25 mouse cellular contexts compared by ENCODE assay signal in the genomic region with DNA sequence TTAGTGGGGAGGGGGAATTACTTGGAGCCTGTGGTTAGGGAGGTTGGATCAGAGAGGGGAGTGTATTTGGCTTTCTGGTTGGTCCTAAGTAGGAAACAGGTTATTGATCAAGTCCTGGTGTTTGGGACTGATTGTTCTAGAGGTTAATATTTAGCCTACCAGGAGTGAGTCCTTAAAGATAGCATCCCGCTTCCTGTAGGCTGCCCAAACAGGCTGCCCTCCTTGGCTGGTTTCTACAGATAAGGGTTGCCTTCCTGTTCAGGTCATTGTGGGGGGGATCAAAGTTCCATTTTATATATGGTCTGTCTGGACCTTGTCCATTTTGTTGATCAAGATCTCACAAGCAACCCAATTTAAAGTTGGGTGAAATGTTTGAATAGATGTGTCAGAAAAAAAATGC. TPM values are rescaled to one million over a fixed set of nuclear protein-coding genes. Genes with fewer than 3 reads are reported as not detected.
DNase-seq lines count a peak whose midpoint lies in the region; ATAC-seq and TF ChIP-seq lines count a peak whose summit lies in the region.
"Had no signal": no experiment of that assay in that cellular context is flagged by ENCODE, and none has a peak within 500 bp of the region (broad histone marks: within the 10 kb centered on the region; RNA-seq: fewer than 3 reads in every experiment).

No protein-coding gene starts in this region.

- peaks cover 0 to 11% of the 10 kb centered on the region in 2 experiments; a peak in 2 of 4 replicates for H3K4me1 ChIP-seq in MEL (ENCODE audit: control insufficient read depth in 1 of 2, insufficient read depth in 2 of 2, low read length in 2 of 2)
- H3K4me1 ChIP-seq in liver, embryonic 13.5 days (replicated peaks) = peaks cover 33% of the 10 kb centered on the region
- H3K4me1 ChIP-seq in stomach, embryonic 15.5 days = no peaks in the 10 kb centered on the region
- peaks cover 10% of the 10 kb centered on the region for H3K4me1 ChIP-seq in thymus, adult 2 months (replicated peaks; ENCODE audit: control insufficient read depth, insufficient read depth, low read length)
- no peaks in the 10 kb centered on the region for H3K4me1 ChIP-seq in forebrain, embryonic 10.5 days
- H3K4me1 ChIP-seq: embryonic facial prominence, embryonic 13.5 days; hindbrain, embryonic 10.5 days; neural tube, embryonic 13.5 days had no signal

- TF ChIP-seq EP300 in MEL (IDR thresholded peaks at IDR 0.05; ENCODE audit: low read depth in 1 of 2, low read length in 2 of 2) = peak; percentile 64 to 72

- no peak overlapping the region; the same call in 1 of the 2 replicates for H3K27ac ChIP-seq in MEL (ENCODE audit: control insufficient read depth, low read depth, low read length)
- H3K27ac ChIP-seq in liver, embryonic 13.5 days = no peak overlapping the region
- H3K27ac ChIP-seq in stomach, embryonic 15.5 days = no peak overlapping the region
- no peak overlapping the region for H3K27ac ChIP-seq in thymus, adult 2 months (ENCODE audit: control insufficient read depth, insufficient read depth, low read length)
- H3K27ac ChIP-seq in gastrocnemius, adult 2 months = no peak overlapping the region
- H3K27ac ChIP-seq in forebrain, embryonic 10.5 days = no peak overlapping the region
- H3K27ac ChIP-seq: embryonic facial prominence, embryonic 13.5 days; hindbrain, embryonic 10.5 days; liver, embryonic 14.5 days; neural tube, embryonic 13.5 days had no signal

- TF ChIP-seq POLR2A in MEL (IDR thresholded peaks at IDR 0.05; ENCODE audit: control insufficient read depth in 1 of 2, insufficient read depth in 1 of 2, low read depth in 1 of 2, low read length in 2 of 2, poor library complexity in 1 of 2) = no peak
- no peak for TF ChIP-seq POLR2A in thymus, adult 2 months (IDR thresholded peaks at IDR 0.05; ENCODE audit: control insufficient read depth, extremely low read depth, insufficient read depth, low read length, poor library complexity)

- 8% methylated on average over 1 of the region's 1 CpGs for WGBS in liver, embryonic 13.5 days (ENCODE audit: insufficient replicate concordance)
- 51% methylated on average over 1 of the region's 1 CpGs for WGBS in stomach, embryonic 15.5 days
- WGBS in thymus, adult 2 months = 97% methylated on average over 1 of the region's 1 CpGs
- 86% methylated on average over 1 of the region's 1 CpGs for WGBS in forebrain, embryonic 10.5 days

- H3K4me3 ChIP-seq in MEL (ENCODE audit: control insufficient read depth in 1 of 2, insufficient read depth in 1 of 2, low read depth in 2 of 2, low read length in 2 of 2) = no peak overlapping the region
- H3K4me3 ChIP-seq in liver, embryonic 13.5 days (replicated peaks) = no peak overlapping the region
- H3K4me3 ChIP-seq in stomach, embryonic 15.5 days (replicated peaks) = no peak overlapping the region
- H3K4me3 ChIP-seq in thymus, adult 2 months (ENCODE audit: control insufficient read depth, insufficient read depth, low read length) = no peak overlapping the region
- H3K4me3 ChIP-seq in gastrocnemius, adult 2 months = no peak overlapping the region
- no peak overlapping the region for H3K4me3 ChIP-seq in forebrain, embryonic 10.5 days
- H3K4me3 ChIP-seq: embryonic facial prominence, embryonic 13.5 days; erythroblast, embryonic 14.5 days; hindbrain, embryonic 10.5 days; myocyte; neural tube, embryonic 13.5 days had no signal

- no peak for TF ChIP-seq CTCF in MEL (IDR thresholded peaks at IDR 0.05 in 2 of 3, conservative IDR thresholded peaks at IDR 0.05 in 1 of 3; ENCODE audit: control insufficient read depth in 1 of 3, insufficient read depth in 1 of 3, low read depth in 2 of 3, low read length in 3 of 3, poor library complexity in 1 of 3, severe bottlenecking in 1 of 3)
- no peak for TF ChIP-seq CTCF in thymus, adult 2 months (IDR thresholded peaks at IDR 0.05; ENCODE audit: borderline replicate concordance, control insufficient read depth, extremely low read depth, insufficient read depth, low read length, poor library complexity)
- no peak for TF ChIP-seq CTCF in gastrocnemius, adult 2 months (IDR thresholded peaks at IDR 0.05)

- H3K79me2 ChIP-seq in MEL (ENCODE audit: control insufficient read depth, insufficient read depth, low read length, poor library complexity) = no peaks in the 10 kb centered on the region

- no peak for TF ChIP-seq RAD21 in MEL (IDR thresholded peaks at IDR 0.05; ENCODE audit: low read depth, low read length)

- no peak overlapping the region for H3K9ac ChIP-seq in MEL (ENCODE audit: control insufficient read depth, low read depth, low read length, poor library complexity, severe bottlenecking)
- no peak overlapping the region for H3K9ac ChIP-seq in liver, embryonic 13.5 days
- no peak overlapping the region for H3K9ac ChIP-seq in stomach, embryonic 15.5 days
- H3K9ac ChIP-seq: embryonic facial prominence, embryonic 13.5 days; liver, embryonic 14.5 days; neural tube, embryonic 13.5 days had no signal

- H3K9me3 ChIP-seq in MEL (replicated peaks; ENCODE audit: insufficient read depth, low read length) = no peaks in the 10 kb centered on the region
- no peaks in the 10 kb centered on the region for H3K9me3 ChIP-seq in liver, embryonic 13.5 days (replicated peaks)
- H3K9me3 ChIP-seq in stomach, embryonic 15.5 days = no peaks in the 10 kb centered on the region
- H3K9me3 ChIP-seq in forebrain, embryonic 10.5 days = 0 out of 2 replicates have a peak, but pooled peaks cover 3% of the 10 kb centered on the region
- H3K9me3 ChIP-seq: embryonic facial prominence, embryonic 13.5 days; hindbrain, embryonic 10.5 days; neural tube, embryonic 13.5 days had no signal

- H3K4me2 ChIP-seq in liver, embryonic 13.5 days = no peak overlapping the region
- no peak overlapping the region for H3K4me2 ChIP-seq in stomach, embryonic 15.5 days
- H3K4me2 ChIP-seq: embryonic facial prominence, embryonic 13.5 days; heart, embryonic 11.5 days; neural tube, embryonic 13.5 days had no signal

- H3K27me3 ChIP-seq in MEL (ENCODE audit: control insufficient read depth in 1 of 2, insufficient read depth in 2 of 2, low read length in 2 of 2) = no peaks in the 10 kb centered on the region
- H3K27me3 ChIP-seq in liver, embryonic 13.5 days = no peaks in the 10 kb centered on the region
- no peaks in the 10 kb centered on the region for H3K27me3 ChIP-seq in stomach, embryonic 15.5 days (replicated peaks)
- no peaks in the 10 kb centered on the region for H3K27me3 ChIP-seq in thymus, adult 2 months (ENCODE audit: control insufficient read depth, insufficient read depth, low read length)
- no peaks in the 10 kb centered on the region for H3K27me3 ChIP-seq in forebrain, embryonic 10.5 days (ENCODE audit: poor library complexity, severe bottlenecking)
- H3K27me3 ChIP-seq: embryonic facial prominence, embryonic 13.5 days; neural tube, embryonic 13.5 days had no signal

- intact Hi-C loops in gastrocnemius, adult 2 months (cut with DNase I) = no loop called here

- DNase-seq in MEL (ENCODE audit: low read depth, low spot score) = peak; percentile 33
- DNase-seq in liver, embryonic 13.5 days = no peak
- no peak for DNase-seq in thymus, adult 2 months
- DNase-seq in gastrocnemius, adult 2 months = no peak
- no peak for DNase-seq in forebrain, embryonic 10.5 days (ENCODE audit: extremely low spot score, low spot score)
- DNase-seq: cerebellum, adult 11 months; cerebellum, postnatal 10 days; kidney, adult 8-10 months; kidney, postnatal 14 days; lung, postnatal 10 days; retina, postnatal 1 day; right cerebral cortex, postnatal 25 days had no signal

- ATAC-seq in hematopoietic stem cell, adult 5-6 weeks (replicated peaks in 1 of 2; ENCODE audit: insufficient read depth in 1 of 2, low FRiP score in 2 of 2, low TSS enrichment in 1 of 2, low read depth in 1 of 2, poor library complexity in 2 of 2, severe bottlenecking in 2 of 2) = peak; percentile 33 to 35; a peak in 2 of 4 replicates
- ATAC-seq in liver, embryonic 13.5 days (ENCODE audit: low read depth) = peak; percentile 27; the same call in 1 of the 2 replicates
- peak; percentile 21; the same call in 1 of the 2 replicates for ATAC-seq in stomach, embryonic 15.5 days (ENCODE audit: insufficient read depth, low FRiP score, low read depth)
- no peak for ATAC-seq in erythroid progenitor cell, adult 5-6 weeks (replicated peaks; ENCODE audit: low FRiP score, poor library complexity, severe bottlenecking)
- ATAC-seq: forebrain, embryonic 14.5 days; hindbrain, embryonic 16.5 days; midbrain, embryonic 16.5 days had no signal

- H3K36me3 ChIP-seq in MEL (ENCODE audit: control insufficient read depth in 1 of 2, insufficient read depth in 2 of 2, low read length in 2 of 2) = peaks cover 0 to 8% of the 10 kb centered on the region in 2 experiments; a peak in 2 of 4 replicates
- 0 out of 2 replicates have a peak, but pooled peaks cover 5% of the 10 kb centered on the region for H3K36me3 ChIP-seq in liver, embryonic 13.5 days
- H3K36me3 ChIP-seq in stomach, embryonic 15.5 days = no peaks in the 10 kb centered on the region
- no peaks in the 10 kb centered on the region for H3K36me3 ChIP-seq in thymus, adult 2 months (ENCODE audit: control insufficient read depth, insufficient read depth, low read length)
- peaks cover 27% of the 10 kb centered on the region for H3K36me3 ChIP-seq in forebrain, embryonic 10.5 days (replicated peaks)

RNA-seq across cellular contexts. Expression of a gene that starts 27.5 kb away (rescaled TPM):
- 18.5 and 19.6 TPM in 2 replicates for total RNA-seq in MEL (2012; rRNA removed)
- 10 to 100 TPM in 1 of 2 experiments, not detected in 1; 14.0 TPM for polyA plus RNA-seq in MEL (2012; ENCODE audit: insufficient read depth in 1 of 2, insufficient read length in 2 of 2, low read depth in 1 of 2, low replicate concordance in 2 of 2, missing spikeins in 1 of 2)
- 11.0 and 12.2 TPM in 2 replicates for total RNA-seq in hematopoietic stem cell, adult 5-6 weeks (2017)
- polyA plus RNA-seq in liver, embryonic 13.5 days (2015; fragmentation: Nextera tagmentation; extraction: Ambion mirVana) = 10.1 and 11.7 TPM in 2 replicates
- 17.3 and 20.9 TPM in 2 replicates for polyA plus RNA-seq in stomach, embryonic 15.5 days (2015; fragmentation: Nextera tagmentation; extraction: Ambion mirVana)
- 6.7 and 7.1 TPM in 2 replicates for polyA plus RNA-seq in thymus, adult 2 months (2012; rRNA removed)
- total RNA-seq in erythroid progenitor cell, adult 5-6 weeks (2015; ENCODE audit: low replicate concordance) = 1.4 and 1.7 TPM in 2 replicates
- total RNA-seq in erythroid progenitor cell, adult 5-6 weeks (2017; ENCODE audit: low replicate concordance) = 3.7 TPM in 2 replicates
- total RNA-seq in gastrocnemius, adult 2 months (2021) = 1 to 10 TPM; 5.6 to 6.3 TPM
- 18.7 and 20.4 TPM in 2 replicates for polyA plus RNA-seq in forebrain, embryonic 10.5 days (2016; fragmentation: Nextera tagmentation; extraction: Ambion mirVana)

RNA-seq across cellular contexts. Expression of a gene that starts 52.2 kb away (rescaled TPM):
- 18.0 and 21.8 TPM in 2 replicates for total RNA-seq in MEL (2012; rRNA removed)
- polyA plus RNA-seq in MEL (2012; ENCODE audit: insufficient read depth in 1 of 2, insufficient read length in 2 of 2, low read depth in 1 of 2, low replicate concordance in 2 of 2, missing spikeins in 1 of 2) = 10 to 100 TPM in 1 of 2 experiments, not detected in 1; 22.6 TPM
- 18.0 and 21.2 TPM in 2 replicates for total RNA-seq in hematopoietic stem cell, adult 5-6 weeks (2017)
- 9.0 and 10.5 TPM in 2 replicates for polyA plus RNA-seq in liver, embryonic 13.5 days (2015; fragmentation: Nextera tagmentation; extraction: Ambion mirVana)
- 23.5 and 26.2 TPM in 2 replicates for polyA plus RNA-seq in stomach, embryonic 15.5 days (2015; fragmentation: Nextera tagmentation; extraction: Ambion mirVana)
- polyA plus RNA-seq in thymus, adult 2 months (2012; rRNA removed) = 47.8 and 51.1 TPM in 2 replicates
- 12.6 and 19.7 TPM in 2 replicates for total RNA-seq in erythroid progenitor cell, adult 5-6 weeks (2015; ENCODE audit: low replicate concordance)
- total RNA-seq in erythroid progenitor cell, adult 5-6 weeks (2017; ENCODE audit: low replicate concordance) = 28.8 and 35.2 TPM in 2 replicates
- total RNA-seq in gastrocnemius, adult 2 months (2021) = 10 to 100 TPM; 26.0 to 28.5 TPM
- 26.2 and 28.8 TPM in 2 replicates for polyA plus RNA-seq in forebrain, embryonic 10.5 days (2016; fragmentation: Nextera tagmentation; extraction: Ambion mirVana)
